Mouse (Mus musculus) limb, embryonic 14.5 days (tissue): Measurements from ENCODE around the gene Usp45. TPM values are rescaled to one million over a fixed set of nuclear protein-coding genes. Genes with fewer than 3 reads are reported as not detected.

Source experiments
- ATAC-seq: fragments of 200-750 bp; cut with Nextera tagmentation; 2 replicates; pipeline ENCODE4 v1.8.0; 2017; ENCODE audit warnings: low read depth, moderate number of reproducible peaks, moderate TSS enrichment; ENCODE audit not compliant: low FRiP score
- DNase-seq: peaks from one replicate; pipeline ENCODE4 v3.0.0-alpha.2; 2015; ENCODE audit warnings: low spot score
- H3K27ac ChIP-seq: fragments of 300-500 bp; sonication (generic); replicated peaks from 2 replicates; pipeline ENCODE4 v1.5.1; 2014; ENCODE audit warnings: low read depth, mild to moderate bottlenecking, low read length, moderate library complexity, mixed read lengths
- H3K27me3 ChIP-seq: fragments of 300-500 bp; sonication (generic); 2 replicates; pipeline ENCODE4 v1.6.1; 2014; ENCODE audit warnings: low read length, mixed read lengths; ENCODE audit not compliant: control insufficient read depth, insufficient read depth
- H3K36me3 ChIP-seq: fragments of 300-500 bp; sonication (generic); 2 replicates; pipeline ENCODE4 v1.6.1; 2014; ENCODE audit warnings: mild to moderate bottlenecking, low read length, moderate library complexity, mixed read lengths; ENCODE audit not compliant: control insufficient read depth, insufficient read depth
- H3K4me1 ChIP-seq: fragments of 300-500 bp; sonication (generic); 2 replicates; pipeline ENCODE4 v1.6.1; 2014; ENCODE audit warnings: antibody characterized with exemption, low read length, mixed read lengths; ENCODE audit not compliant: control insufficient read depth, insufficient read depth
- H3K4me2 ChIP-seq: fragments of 300-500 bp; sonication (generic); replicated peaks from 2 replicates; pipeline ENCODE4 v1.6.1; 2014; ENCODE audit warnings: low read depth, mild to moderate bottlenecking, low read length, moderate library complexity; ENCODE audit not compliant: severe bottlenecking
- H3K4me3 ChIP-seq: fragments of 300-500 bp; sonication (generic); replicated peaks from 2 replicates; pipeline ENCODE4 v1.5.1; 2014; ENCODE audit warnings: low read length
- H3K9ac ChIP-seq: fragments of 300-500 bp; sonication (generic); 2 replicates; pipeline ENCODE4 v1.6.1; 2014; ENCODE audit warnings: mild to moderate bottlenecking, low read depth, low read length, moderate library complexity; ENCODE audit not compliant: severe bottlenecking
- H3K9me3 ChIP-seq: fragments of 300-500 bp; sonication (generic); 2 replicates; pipeline ENCODE4 v1.6.1; 2016; ENCODE audit warnings: low read length; ENCODE audit not compliant: control insufficient read depth
- POLR2A ChIP-seq: fragments of 200-500 bp; IDR thresholded peaks from 2 replicates; pipeline ENCODE4 v1.8.0; 2012; ENCODE audit warnings: inconsistent platforms, mild to moderate bottlenecking, moderate library complexity, borderline replicate concordance; ENCODE audit not compliant: insufficient read depth, insufficient read length; ENCODE audit errors: extremely low read depth
- WGBS: fragments of 180-500 bp; shearing (Covaris S2); extraction: QIAGEN DNeasy Blood & Tissue Kit; methylation state at CpG from one replicate; pipeline ENCODE4 v1.1.7; 2014; 5-methylcytosine and 5-hydroxymethylcytosine counted together
- polyA plus RNA-seq, 2 experiments: library from polyadenylated mRNA; depleted of rRNA in 1 of 2; stranded (reverse) in 1 of 2; unstranded in 1 of 2; fragments of >200 nt; fragmentation: Nextera tagmentation in 1 of 2; extraction: Ambion mirVana in 1 of 2; gene quantifications; 2 replicates each; pipeline versions ENCODE4 v1.2.1 to v1.2.3; 2012 to 2014

Gene Usp45
- polyA plus RNA-seq, 2 experiments, result 9.2 to 11.3 TPM

- Histone ChIP-seq H3K9ac (no peak overlapping the region), H3K27ac (no peak overlapping the region), H3K4me1 (no peaks in the 10 kb centered on the region), H3K27me3 (no peaks in the 10 kb centered on the region), H3K4me3 (no peak overlapping the region), H3K4me2 (no peak overlapping the region), H3K9me3 (no peaks in the 10 kb centered on the region), H3K36me3 (peaks cover 15% of the 10 kb centered on the region)
- no peak for ATAC-seq
- TF ChIP-seq POLR2A, result no peak
- 55% methylated on average over 5 of the region's 5 CpGs for WGBS
- DNase-seq, result no peak
These were observed 21.2 kb upstream of the Usp45 start for GRCm38 (mm10) chr4:21745723-21746122.

DNA sequence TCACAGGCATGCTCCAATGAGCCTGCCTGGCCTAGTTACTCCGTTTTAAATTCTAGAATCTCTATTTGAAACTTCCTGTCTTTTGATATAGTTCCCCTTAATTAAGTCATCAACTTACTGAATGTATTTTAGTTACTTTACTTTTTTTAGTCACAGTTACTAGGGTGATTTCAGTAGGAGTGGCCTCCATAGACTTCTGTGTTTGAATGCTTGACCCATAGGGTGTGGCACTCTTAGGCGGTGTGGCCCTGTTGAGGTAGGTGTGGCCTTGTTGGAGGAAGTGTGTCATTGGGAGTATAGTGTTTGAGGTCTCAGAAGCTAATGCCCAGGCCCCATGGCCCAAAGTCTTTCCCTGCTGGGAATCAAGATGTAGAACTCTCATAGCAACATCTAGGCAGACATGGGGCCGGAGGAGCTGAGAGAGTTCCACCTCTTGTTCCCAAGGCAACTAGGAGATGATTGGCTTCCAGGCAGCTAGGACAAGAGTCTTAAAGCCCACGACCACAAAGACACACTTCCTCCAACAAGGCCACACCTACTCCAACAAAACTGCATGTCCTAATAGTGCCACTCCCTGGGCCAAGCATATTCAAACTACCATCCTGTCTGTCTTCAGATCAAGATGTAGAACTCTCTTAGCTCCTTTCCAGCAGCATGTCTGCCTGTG, 11.7 kb upstream of the Usp45 start:
- 0 out of 2 replicates have a peak, but pooled peaks cover 11% of the 10 kb centered on the region for H3K36me3 ChIP-seq
- no peak overlapping the region for H3K4me3 ChIP-seq
- TF ChIP-seq POLR2A, result no peak
- H3K27me3 ChIP-seq, result no peaks in the 10 kb centered on the region
- H3K4me2 ChIP-seq, result no peak overlapping the region
- H3K9me3 ChIP-seq, result no peaks in the 10 kb centered on the region; the same call in 1 of the 2 replicates
- no peak for ATAC-seq
- H3K4me1 ChIP-seq, result no peaks in the 10 kb centered on the region
- no peak for DNase-seq
- H3K9ac ChIP-seq, result no peak overlapping the region
- no peak overlapping the region for H3K27ac ChIP-seq
- 76% methylated on average over 4 of the region's 4 CpGs for WGBS

GRCm38 (mm10) chr4:21758860-21759259, 8.1 kb upstream of the Usp45 start:
- WGBS, result 66% methylated on average over 1 of the region's 1 CpGs
- no peak overlapping the region for H3K27ac ChIP-seq
- no peak for ATAC-seq

GRCm38 (mm10) chr4:21761416-21762160, 5.4 kb upstream of the Usp45 start:
- Histone ChIP-seq H3K27ac (no peak overlapping the region), H3K27me3 (no peaks in the 10 kb centered on the region), H3K9ac (no peak overlapping the region), H3K9me3 (no peaks in the 10 kb centered on the region; the same call in 1 of the 2 replicates), H3K4me3 (no peak overlapping the region), H3K36me3 (0 out of 2 replicates have a peak, but pooled peaks cover 5% of the 10 kb centered on the region), H3K4me2 (no peak overlapping the region), H3K4me1 (0 out of 2 replicates have a peak, but pooled peaks cover 2% of the 10 kb centered on the region)
- TF ChIP-seq POLR2A, result no peak
- ATAC-seq (no peak), DNase-seq (peak; percentile 64)
- WGBS, result 65% methylated on average over 9 of the region's 9 CpGs

More at GRCm38 (mm10) chr4:21758860-21759259, 8.1 kb upstream of the Usp45 start:
- no peak for DNase-seq
- H3K36me3 ChIP-seq, result 0 out of 2 replicates have a peak, but pooled peaks cover 5% of the 10 kb centered on the region
- no peaks in the 10 kb centered on the region for H3K27me3 ChIP-seq
- H3K4me1 ChIP-seq, result no peaks in the 10 kb centered on the region
- no peaks in the 10 kb centered on the region; the same call in 1 of the 2 replicates for H3K9me3 ChIP-seq
- no peak overlapping the region for H3K4me2 ChIP-seq
- H3K4me3 ChIP-seq, result no peak overlapping the region
- TF ChIP-seq POLR2A, result no peak
- no peak overlapping the region for H3K9ac ChIP-seq

DNA sequence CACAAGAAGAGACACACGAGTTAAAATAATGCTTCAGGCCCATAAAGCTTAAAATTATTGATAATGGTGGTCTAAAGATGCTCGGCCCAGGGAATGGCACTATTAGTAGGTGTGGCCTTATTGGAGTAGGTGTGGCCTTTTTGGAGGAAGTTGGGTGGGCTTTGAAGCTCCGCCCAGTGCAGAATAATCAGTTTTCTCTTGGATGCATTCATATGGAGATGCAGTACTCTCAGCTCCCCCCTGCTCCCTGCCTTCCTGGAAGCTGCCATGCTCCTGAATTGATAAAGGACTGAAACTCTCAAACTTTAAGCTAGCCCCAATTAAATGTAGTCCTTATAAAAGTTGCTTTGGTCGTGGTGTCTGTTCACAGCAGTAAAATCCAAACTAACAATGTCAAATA, 3.1 kb upstream of the Usp45 start:
- Histone ChIP-seq H3K4me1 (0 out of 2 replicates have a peak, but pooled peaks cover 2% of the 10 kb centered on the region), H3K36me3 (0 out of 2 replicates have a peak, but pooled peaks cover 4% of the 10 kb centered on the region), H3K4me3 (no peak overlapping the region), H3K27ac (no peak overlapping the region), H3K9ac (no peak overlapping the region), H3K9me3 (no peaks in the 10 kb centered on the region; the same call in 1 of the 2 replicates), H3K4me2 (no peak overlapping the region), H3K27me3 (no peaks in the 10 kb centered on the region)
- 71% methylated on average over 4 of the region's 4 CpGs for WGBS
- no peak for TF ChIP-seq POLR2A
- no peak for ATAC-seq
- DNase-seq, result no peak
